Mouse (Mus musculus) myocyte (in vitro differentiated cells): ENCODE results near the gene Fam24a. TPM values are rescaled to one million over a fixed set of nuclear protein-coding genes. Genes with fewer than 3 reads are reported as not detected.

Experiments used
- H3K27me3 ChIP-seq: one replicate; pipeline ENCODE4 v1.6.1; 2011; ENCODE audit not compliant: control insufficient read depth, insufficient read depth, insufficient read length
- H3K36me3 ChIP-seq: one replicate; pipeline ENCODE4 v1.6.1; 2011; ENCODE audit not compliant: control insufficient read depth, insufficient read depth
- H3K4me2 ChIP-seq: one replicate; pipeline ENCODE4 v1.6.1; 2011; ENCODE audit warnings: low read depth, control low read depth
- H3K4me3 ChIP-seq: one replicate; pipeline ENCODE4 v1.5.1; 2011; ENCODE audit warnings: mild to moderate bottlenecking, control low read depth, moderate library complexity
- H3K79me2 ChIP-seq: one replicate; pipeline ENCODE4 v1.6.1; 2011; ENCODE audit not compliant: control insufficient read depth, insufficient read depth
- H3ac ChIP-seq: one replicate; pipeline ENCODE4 v1.6.1; 2011; ENCODE audit not compliant: control insufficient read depth, insufficient read length
- CEBPB ChIP-seq: IDR thresholded peaks from 2 replicates; pipeline ENCODE4 v1.6.1; 2011; ENCODE audit warnings: mild to moderate bottlenecking, moderate library complexity; ENCODE audit not compliant: poor library complexity, insufficient read depth, severe bottlenecking
- E2F4 ChIP-seq: IDR thresholded peaks from one replicate; pipeline ENCODE4 v1.6.1; 2011; ENCODE audit warnings: mild to moderate bottlenecking, control low read depth, moderate library complexity; ENCODE audit not compliant: insufficient read depth
- MAX ChIP-seq: IDR thresholded peaks from one replicate; pipeline ENCODE4 v1.6.1; 2011; ENCODE audit warnings: low read depth, mild to moderate bottlenecking, control low read depth
- MYOD1 ChIP-seq, 3 experiments: IDR thresholded peaks; one replicate each; pipeline ENCODE4 v1.6.1; 2011; ENCODE audit warnings: control low read depth in 2 of 3, low read depth in 2 of 3, mild to moderate bottlenecking in 2 of 3, moderate library complexity in 1 of 3; ENCODE audit not compliant: insufficient read length in 2 of 3, control insufficient read depth in 1 of 3
- MYOG ChIP-seq, 3 experiments: IDR thresholded peaks; one replicate each; pipeline ENCODE4 v1.6.1; 2011; ENCODE audit warnings: control low read depth in 2 of 3, low read depth in 2 of 3, mild to moderate bottlenecking in 2 of 3; ENCODE audit not compliant: insufficient read length in 2 of 3, control insufficient read depth in 1 of 3, insufficient read depth in 1 of 3
- POLR2A ChIP-seq: IDR thresholded peaks from one replicate; pipeline ENCODE4 v1.6.1; 2011; ENCODE audit warnings: low read depth, mild to moderate bottlenecking, control low read depth, moderate library complexity; ENCODE audit not compliant: insufficient read length
- POLR2AphosphoS2 ChIP-seq: IDR thresholded peaks from one replicate; pipeline ENCODE4 v1.6.1; 2011; ENCODE audit warnings: low read depth, control low read depth; ENCODE audit not compliant: insufficient read length
- REST ChIP-seq: IDR thresholded peaks from one replicate; pipeline ENCODE4 v1.6.1; 2011; ENCODE audit warnings: mild to moderate bottlenecking, control low read depth, moderate library complexity; ENCODE audit not compliant: insufficient read depth, insufficient read length
- SRF ChIP-seq: IDR thresholded peaks from one replicate; pipeline ENCODE4 v1.6.1; 2011; ENCODE audit warnings: low read depth; ENCODE audit not compliant: control insufficient read depth, insufficient read length
- TCF12 ChIP-seq: IDR thresholded peaks from one replicate; pipeline ENCODE4 v1.6.1; 2011; ENCODE audit warnings: mild to moderate bottlenecking, control low read depth; ENCODE audit not compliant: poor library complexity, insufficient read depth, severe bottlenecking
- TCF3 ChIP-seq: IDR thresholded peaks from one replicate; pipeline ENCODE4 v1.6.1; 2011; ENCODE audit warnings: low read depth, control low read depth; ENCODE audit not compliant: insufficient read length
- USF1 ChIP-seq: IDR thresholded peaks from one replicate; pipeline ENCODE4 v1.6.1; 2011; ENCODE audit warnings: low read depth, mild to moderate bottlenecking, control low read depth, moderate library complexity
- polyA plus RNA-seq: library from polyadenylated mRNA; unstranded; fragments of >200 nt; fragmentation: generic; extraction: Trizol; gene quantifications from one replicate; pipeline ENCODE4 v1.2.1, GENCODE M21; 2012; ENCODE audit warnings: missing spikeins

Fam24a gene
- polyA plus RNA-seq, 1 experiment, result not detected

DNA sequence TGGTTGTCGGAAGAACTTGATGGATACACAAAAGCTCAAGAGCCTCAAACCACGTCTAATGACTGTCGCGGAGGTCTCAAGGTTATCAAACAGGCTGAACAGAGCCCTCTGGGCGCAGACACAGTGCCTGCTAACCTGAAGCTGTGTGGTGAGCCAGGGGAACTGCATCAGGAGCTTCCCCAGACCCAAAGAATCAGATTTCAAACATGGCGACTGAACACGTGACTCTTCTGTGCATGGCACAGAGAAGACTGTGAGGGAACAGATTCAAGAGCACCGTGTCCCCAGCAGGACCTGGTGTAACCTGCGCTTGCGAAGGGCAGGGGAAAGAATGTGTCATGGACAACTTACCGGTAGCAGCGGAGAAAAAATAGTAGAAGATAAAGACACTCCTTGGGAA, 16.1 kb upstream of the Fam24a start:
- TF ChIP-seq POLR2A (no peak), SRF (no peak)
- H3K27me3 ChIP-seq, result no peaks in the 10 kb centered on the region
- no peak overlapping the region for H3ac ChIP-seq
- H3K36me3 ChIP-seq, result no peaks in the 10 kb centered on the region
- no peaks in the 10 kb centered on the region for H3K79me2 ChIP-seq
- no peak overlapping the region for H3K4me3 ChIP-seq
- H3K4me2 ChIP-seq, result no peak overlapping the region

DNA sequence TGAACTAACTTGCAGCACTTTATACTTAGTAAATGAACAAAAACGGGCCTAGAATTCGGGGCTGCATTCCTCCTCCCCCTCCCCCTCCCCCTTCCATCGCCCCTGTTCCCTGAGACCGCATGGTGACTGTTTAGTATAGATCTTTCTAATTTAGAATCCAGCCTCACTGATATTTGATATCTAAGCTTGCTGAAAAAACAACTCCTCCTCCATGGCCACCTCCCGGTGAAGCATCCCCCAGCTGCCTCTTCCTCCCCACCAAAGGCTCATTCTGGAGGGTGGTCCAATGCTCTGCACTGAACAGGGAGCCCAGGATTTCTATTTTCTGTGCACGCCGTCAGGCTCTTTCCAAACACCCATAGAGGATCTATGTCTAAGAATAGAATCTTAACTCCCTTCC, 15.3 kb upstream of the Fam24a start:
- Histone ChIP-seq H3K27me3 (no peaks in the 10 kb centered on the region), H3K4me3 (no peak overlapping the region), H3ac (no peak overlapping the region), H3K36me3 (no peaks in the 10 kb centered on the region), H3K79me2 (no peaks in the 10 kb centered on the region), H3K4me2 (no peak overlapping the region)
- TF ChIP-seq MYOG (IDR thresholded peaks at IDR 0.05; ENCODE audit: control insufficient read depth in 1 of 3, insufficient read depth in 1 of 3, insufficient read length in 2 of 3, low read depth in 2 of 3) (no peak), POLR2AphosphoS2 (no peak), POLR2A (no peak), MAX (no peak), E2F4 (no peak), USF1 (no peak), SRF (no peak), MYOD1 (IDR thresholded peaks at IDR 0.05; ENCODE audit: control insufficient read depth in 1 of 3, insufficient read length in 2 of 3, low read depth in 2 of 3) (no peak), TCF12 (no peak), REST (no peak), TCF3 (no peak), CEBPB (no peak)

GRCm38 (mm10) chr7:131322192-131322591, 11.5 kb upstream of the Fam24a start, which contains the start of gene Cuzd1:
TSS of gene Cuzd1 (minus strand) at chr7:131322292.
- H3ac ChIP-seq, result no peak within 1 kb of the TSS
- H3K27me3 ChIP-seq, result no peaks in the 10 kb centered on the region
- TF ChIP-seq CEBPB (no peak), TCF12 (no peak), MYOG (IDR thresholded peaks at IDR 0.05; ENCODE audit: control insufficient read depth in 1 of 3, insufficient read depth in 1 of 3, insufficient read length in 2 of 3, low read depth in 2 of 3) (no peak), MAX (no peak), POLR2AphosphoS2 (no peak), SRF (no peak), MYOD1 (IDR thresholded peaks at IDR 0.05; ENCODE audit: control insufficient read depth in 1 of 3, insufficient read length in 2 of 3, low read depth in 2 of 3) (no peak), REST (no peak)
- no peak within 1 kb of the TSS for H3K4me3 ChIP-seq
- H3K36me3 ChIP-seq, result no peaks in the 10 kb centered on the region
- no peaks in the 10 kb centered on the region for H3K79me2 ChIP-seq
- no peak within 1 kb of the TSS for H3K4me2 ChIP-seq

DNA sequence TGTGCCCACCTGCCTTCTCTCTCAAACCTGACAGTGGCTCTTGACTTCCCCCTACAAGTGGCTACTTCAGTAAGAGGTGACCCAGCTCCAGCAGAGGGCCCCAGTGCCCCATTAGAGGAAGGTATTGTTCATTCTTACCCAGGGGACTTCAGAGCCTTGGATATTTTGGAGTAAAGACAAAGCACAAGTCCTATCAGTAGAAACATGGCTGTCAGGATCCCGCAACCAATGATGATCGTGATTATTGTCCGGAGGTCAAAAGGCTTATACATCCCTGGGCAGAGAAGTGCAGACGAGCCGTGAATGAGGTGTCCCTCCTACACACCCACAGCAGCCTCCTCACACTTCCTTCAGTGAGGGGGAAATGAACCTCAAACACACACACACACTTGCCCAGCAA, 6.6 kb upstream of the Fam24a start:
- Histone ChIP-seq H3K36me3 (no peaks in the 10 kb centered on the region), H3K27me3 (no peaks in the 10 kb centered on the region), H3K4me3 (no peak overlapping the region), H3K4me2 (no peak overlapping the region), H3ac (no peak overlapping the region), H3K79me2 (no peaks in the 10 kb centered on the region)
- TF ChIP-seq CEBPB (no peak), E2F4 (no peak), POLR2AphosphoS2 (no peak), MYOD1 (IDR thresholded peaks at IDR 0.05; ENCODE audit: control insufficient read depth in 1 of 3, insufficient read length in 2 of 3, low read depth in 2 of 3) (no peak), REST (no peak), TCF3 (no peak), USF1 (no peak), POLR2A (no peak), MYOG (IDR thresholded peaks at IDR 0.05; ENCODE audit: control insufficient read depth in 1 of 3, insufficient read depth in 1 of 3, insufficient read length in 2 of 3, low read depth in 2 of 3) (no peak), TCF12 (no peak), MAX (no peak)

DNA sequence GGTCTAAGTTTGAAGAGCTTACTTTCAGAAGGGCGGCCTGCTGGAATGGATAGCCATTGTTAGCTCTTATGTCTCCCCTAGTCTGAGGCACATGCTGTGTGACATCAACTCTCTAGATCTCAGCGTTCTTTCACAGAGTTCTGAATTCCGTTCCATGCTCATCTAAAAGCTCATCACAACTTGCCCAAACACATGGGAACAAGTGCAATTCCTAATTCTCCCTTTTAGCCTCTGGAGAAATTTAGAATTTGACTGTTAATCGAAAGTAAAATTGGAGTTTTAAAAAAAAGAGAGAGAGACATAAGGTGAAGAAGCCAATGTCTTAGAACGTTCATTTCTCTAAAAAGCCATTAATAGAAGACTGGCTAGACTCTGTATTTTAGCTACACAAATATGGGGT, 4.2 kb upstream of the Fam24a start, which contains the start of gene Fam24b:
Gene Fam24b, minus strand, starts transcription at position 101 of the 400 bp plus-strand sequence.
- H3K4me2 ChIP-seq, result no peak within 1 kb of the TSS
- no peaks in the 10 kb centered on the region for H3K36me3 ChIP-seq
- H3K79me2 ChIP-seq, result no peaks in the 10 kb centered on the region
- no peak within 1 kb of the TSS for H3K4me3 ChIP-seq
- H3ac ChIP-seq, result no peak within 1 kb of the TSS
- no peaks in the 10 kb centered on the region for H3K27me3 ChIP-seq
- TF ChIP-seq E2F4 (no peak), MYOG (IDR thresholded peaks at IDR 0.05; ENCODE audit: control insufficient read depth in 1 of 3, insufficient read depth in 1 of 3, insufficient read length in 2 of 3, low read depth in 2 of 3) (no peak), TCF3 (no peak), POLR2A (no peak), SRF (no peak), USF1 (no peak), MAX (no peak), CEBPB (no peak), REST (no peak), POLR2AphosphoS2 (no peak), TCF12 (no peak), MYOD1 (IDR thresholded peaks at IDR 0.05; ENCODE audit: control insufficient read depth in 1 of 3, insufficient read length in 2 of 3, low read depth in 2 of 3) (no peak)
